Mouse (Mus musculus): ENCODE data around the gene Deup1.

GRCm38 (mm10) chr9:15533336-15534070, 94.2 kb downstream of the Deup1 start:
- TF ChIP-seq EP300 (IDR thresholded peaks at IDR 0.05; ENCODE audit: insufficient read depth, low read depth, low read length): no peak
- TF ChIP-seq CTCF (IDR thresholded peaks at IDR 0.05): no peak

Data from heart, adult 2 months (tissue).